Mouse (Mus musculus) T-helper 2 cell (primary cell): ENCODE measurements around the gene Pkp4.

Experiments used
- in situ Hi-C: fragments of 300-600 bp; cut with MboI, MseI; formaldehyde crosslinking; loops from one replicate; pipeline ENCODE4 v1.15.1; 2025; ENCODE audit warnings: high pct_unique_total_duplicates

The Pkp4 gene

GRCm38 (mm10) chr2:59160605-59160963 is at the start of gene Pkp4, which contains the start of gene Ccdc148:
Pkp4 (plus strand) TSS chr2:59160850.
Ccdc148 (minus strand) TSS chr2:59160683.
- in situ Hi-C loops, result loop anchor here (5.0 kb wide), 1 partner anchor 277 kb away; no protein-coding TSS in a partner anchor

- in situ Hi-C loops, result loop anchor here (25.0 kb wide), 1 partner anchor 392 kb away; no protein-coding TSS in a partner anchor
Observed at GRCm38 (mm10) chr2:59129023-59129422, 31.6 kb upstream of the Pkp4 start.

GRCm38 (mm10) chr2:59129821-59130220 is 30.8 kb upstream of the Pkp4 start:
- in situ Hi-C loops, result loop anchor here (25.0 kb wide), 1 partner anchor 393 kb away; no protein-coding TSS in a partner anchor

- in situ Hi-C loops, result loop anchor here (25.0 kb wide), 1 partner anchor 394 kb away; no protein-coding TSS in a partner anchor
Observed at GRCm38 (mm10) chr2:59131044-59131443, 29.6 kb upstream of the Pkp4 start.

GRCm38 (mm10) chr2:59155428-59155827 is 5.2 kb upstream of the Pkp4 start:
- in situ Hi-C loops, result no loop called here

GRCm38 (mm10) chr2:59158117-59158516 is 2.5 kb upstream of the Pkp4 start:
- in situ Hi-C loops, result no loop called here

GRCm38 (mm10) chr2:59159961-59160604 is 567 bp upstream of the Pkp4 start:
- in situ Hi-C loops, result loop anchor here (5.0 kb wide), 1 partner anchor 277 kb away; no protein-coding TSS in a partner anchor

- in situ Hi-C loops, result loop anchor here (5.0 kb wide), 1 partner anchor 276 kb away; no protein-coding TSS in a partner anchor
Observed at GRCm38 (mm10) chr2:59161021-59161440, 381 bp downstream of the Pkp4 start.

- in situ Hi-C loops, result loop anchor here (5.0 kb wide), 1 partner anchor 276 kb away; no protein-coding TSS in a partner anchor
Observed at GRCm38 (mm10) chr2:59161441-59162284, 1.0 kb downstream of the Pkp4 start.

GRCm38 (mm10) chr2:59162285-59162600 is 1.6 kb downstream of the Pkp4 start:
- in situ Hi-C loops, result loop anchor here (5.0 kb wide), 1 partner anchor 275 kb away; no protein-coding TSS in a partner anchor

- in situ Hi-C loops, result no loop called here
Observed at GRCm38 (mm10) chr2:59166976-59167375, 6.3 kb downstream of the Pkp4 start.

- in situ Hi-C loops, result no loop called here
Observed at GRCm38 (mm10) chr2:59167830-59168229, 7.2 kb downstream of the Pkp4 start.

- in situ Hi-C loops, result no loop called here
Observed at GRCm38 (mm10) chr2:59169572-59170207, 9.0 kb downstream of the Pkp4 start.

- in situ Hi-C loops, result no loop called here
Observed at GRCm38 (mm10) chr2:59170208-59170589, 9.5 kb downstream of the Pkp4 start.

GRCm38 (mm10) chr2:59170593-59170992 is 9.9 kb downstream of the Pkp4 start:
- in situ Hi-C loops, result no loop called here

GRCm38 (mm10) chr2:59171533-59171932 is 10.9 kb downstream of the Pkp4 start:
- in situ Hi-C loops, result no loop called here

- in situ Hi-C loops, result loop anchor here (25.0 kb wide), 1 partner anchor 1889 kb away; no protein-coding TSS in a partner anchor
Observed at GRCm38 (mm10) chr2:59175926-59176325, 15.3 kb downstream of the Pkp4 start.

GRCm38 (mm10) chr2:59178191-59178590 is 17.5 kb downstream of the Pkp4 start:
- in situ Hi-C loops, result loop anchor here (25.0 kb wide), 1 partner anchor 1891 kb away; no protein-coding TSS in a partner anchor

GRCm38 (mm10) chr2:59178960-59179359 is 18.3 kb downstream of the Pkp4 start:
- in situ Hi-C loops, result loop anchor here (25.0 kb wide), 1 partner anchor 1892 kb away; no protein-coding TSS in a partner anchor

- in situ Hi-C loops, result loop anchor here (25.0 kb wide), 1 partner anchor 1892 kb away; no protein-coding TSS in a partner anchor
Observed at GRCm38 (mm10) chr2:59179487-59179886, 18.8 kb downstream of the Pkp4 start.

- in situ Hi-C loops, result loop anchor here (25.0 kb wide), 1 partner anchor 1894 kb away; no protein-coding TSS in a partner anchor
Observed at GRCm38 (mm10) chr2:59181321-59182113, 20.9 kb downstream of the Pkp4 start.
